In genomic region chr12:112955800-112956199, GRCm38 (mm10) we compare ENCODE assay signal across 8 mouse cellular contexts. TPM values are rescaled to one million over a fixed set of nuclear protein-coding genes. Genes with fewer than 3 reads are reported as not detected.
DNase-seq lines count a peak whose midpoint lies in the region; ATAC-seq lines count a peak whose summit lies in the region.

No protein-coding gene starts in this region.

- no peak overlapping the region for H3K4me2 ChIP-seq in liver, embryonic 15.5 days
- no peak overlapping the region for H3K4me2 ChIP-seq in neural tube, embryonic 14.5 days (ENCODE audit: low read depth, low read length)

- no peak overlapping the region for H3K27ac ChIP-seq in embryonic facial prominence, embryonic 10.5 days (replicated peaks)
- H3K27ac ChIP-seq in liver, embryonic 15.5 days (replicated peaks): no peak overlapping the region
- H3K27ac ChIP-seq in neural tube, embryonic 14.5 days (ENCODE audit: low read depth, low read length): no peak overlapping the region

- H3K9me3 ChIP-seq in embryonic facial prominence, embryonic 10.5 days: no peaks in the 10 kb centered on the region
- no peaks in the 10 kb centered on the region for H3K9me3 ChIP-seq in liver, embryonic 15.5 days (replicated peaks)
- no peaks in the 10 kb centered on the region for H3K9me3 ChIP-seq in neural tube, embryonic 14.5 days (ENCODE audit: control insufficient read depth, low read length)

- DNase-seq in CD8-positive naive resting alpha-beta T cell, adult 2 months (ENCODE audit: low read depth in 2 of 2, low spot score in 2 of 2): peak; percentile 68 to 79
- peak; percentile 74 for DNase-seq in adrenal gland, postnatal 25 days
- peak; percentile 77 for DNase-seq in embryonic facial prominence, embryonic 10.5 days (ENCODE audit: low spot score)
- DNase-seq in heart, adult 9 months (ENCODE audit: low spot score in 2 of 2): peak; percentile 56 to 78
- peak; percentile 83 for DNase-seq in kidney, postnatal 14 days
- DNase-seq in thymus, postnatal 10 days (ENCODE audit: low spot score in 2 of 2): peak; percentile 46 to 73

- peak; percentile 48 for ATAC-seq in liver, embryonic 15.5 days (ENCODE audit: insufficient read depth)
- ATAC-seq in neural tube, embryonic 14.5 days (ENCODE audit: low read depth): peak; percentile 18; the same call in 1 of the 2 replicates

- no peak overlapping the region for H3K4me3 ChIP-seq in embryonic facial prominence, embryonic 10.5 days
- H3K4me3 ChIP-seq in liver, embryonic 15.5 days (replicated peaks): no peak overlapping the region
- no peak overlapping the region for H3K4me3 ChIP-seq in neural tube, embryonic 14.5 days (ENCODE audit: low read depth, low read length)

- peaks cover 7% of the 10 kb centered on the region; the same call in 1 of the 2 replicates for H3K27me3 ChIP-seq in embryonic facial prominence, embryonic 10.5 days (replicated peaks; ENCODE audit: low read depth, poor library complexity, severe bottlenecking)
- peaks cover 28% of the 10 kb centered on the region for H3K27me3 ChIP-seq in liver, embryonic 15.5 days
- no peaks in the 10 kb centered on the region for H3K27me3 ChIP-seq in neural tube, embryonic 14.5 days (ENCODE audit: control insufficient read depth, insufficient read depth, low read length)

- no peak overlapping the region for H3K9ac ChIP-seq in liver, embryonic 15.5 days
- H3K9ac ChIP-seq in neural tube, embryonic 14.5 days (replicated peaks; ENCODE audit: low read depth, low read length): no peak overlapping the region

- H3K36me3 ChIP-seq in embryonic facial prominence, embryonic 10.5 days (replicated peaks): peaks cover 41% of the 10 kb centered on the region
- H3K36me3 ChIP-seq in liver, embryonic 15.5 days (replicated peaks): peaks cover 16% of the 10 kb centered on the region
- peaks cover 13% of the 10 kb centered on the region; the same call in 1 of the 2 replicates for H3K36me3 ChIP-seq in neural tube, embryonic 14.5 days (ENCODE audit: control insufficient read depth, insufficient read depth, low read length)

- 35% methylated on average over 4 of the region's 4 CpGs for WGBS in embryonic facial prominence, embryonic 10.5 days
- 33% methylated on average over 4 of the region's 4 CpGs for WGBS in liver, embryonic 15.5 days (ENCODE audit: insufficient replicate concordance)
- WGBS in neural tube, embryonic 14.5 days: 29% methylated on average over 4 of the region's 4 CpGs

- peaks cover 18% of the 10 kb centered on the region for H3K4me1 ChIP-seq in embryonic facial prominence, embryonic 10.5 days
- H3K4me1 ChIP-seq in liver, embryonic 15.5 days (replicated peaks): peaks cover 11% of the 10 kb centered on the region
- H3K4me1 ChIP-seq in neural tube, embryonic 14.5 days (ENCODE audit: control insufficient read depth, insufficient read depth, low read length): peaks cover 6% of the 10 kb centered on the region; the same call in 1 of the 2 replicates

RNA-seq across cellular contexts. Expression of gene Nudt14, which starts 13.9 kb away (rescaled TPM):
- total RNA-seq in adrenal gland, postnatal 25 days (2021): 26.6 and 40.7 TPM in 2 replicates
- 78.1 and 83.8 TPM in 2 replicates for polyA plus RNA-seq in embryonic facial prominence, embryonic 10.5 days (2016; fragmentation: Nextera tagmentation; extraction: Ambion mirVana)
- 14.1 and 14.3 TPM in 2 replicates for polyA plus RNA-seq in liver, embryonic 15.5 days (2015; fragmentation: Nextera tagmentation; extraction: Ambion mirVana)
- polyA plus RNA-seq in neural tube, embryonic 14.5 days (2014; fragmentation: Nextera tagmentation; extraction: Ambion mirVana): 57.1 and 64.1 TPM in 2 replicates

RNA-seq across cellular contexts. Expression of gene Btbd6, which starts 20.5 kb away (rescaled TPM):
- 21.7 and 26.8 TPM in 2 replicates for total RNA-seq in adrenal gland, postnatal 25 days (2021)
- 22.3 and 23.0 TPM in 2 replicates for polyA plus RNA-seq in embryonic facial prominence, embryonic 10.5 days (2016; fragmentation: Nextera tagmentation; extraction: Ambion mirVana)
- polyA plus RNA-seq in liver, embryonic 15.5 days (2015; fragmentation: Nextera tagmentation; extraction: Ambion mirVana): 5.5 and 5.8 TPM in 2 replicates
- polyA plus RNA-seq in neural tube, embryonic 14.5 days (2014; fragmentation: Nextera tagmentation; extraction: Ambion mirVana): 48.1 and 55.5 TPM in 2 replicates

RNA-seq across cellular contexts. Expression of gene Jag2, which starts 26.2 kb away (rescaled TPM):
- total RNA-seq in adrenal gland, postnatal 25 days (2021): 7.6 and 8.4 TPM in 2 replicates
- 4.8 and 5.3 TPM in 2 replicates for polyA plus RNA-seq in embryonic facial prominence, embryonic 10.5 days (2016; fragmentation: Nextera tagmentation; extraction: Ambion mirVana)
- 0.21 and 0.32 TPM in 2 replicates for polyA plus RNA-seq in liver, embryonic 15.5 days (2015; fragmentation: Nextera tagmentation; extraction: Ambion mirVana)
- polyA plus RNA-seq in neural tube, embryonic 14.5 days (2014; fragmentation: Nextera tagmentation; extraction: Ambion mirVana): 14.0 and 17.2 TPM in 2 replicates

RNA-seq across cellular contexts. Expression of gene Brf1, which starts 44.7 kb away (rescaled TPM):
- total RNA-seq in adrenal gland, postnatal 25 days (2021): 65.9 and 68.8 TPM in 2 replicates
- 59.8 and 60.9 TPM in 2 replicates for polyA plus RNA-seq in embryonic facial prominence, embryonic 10.5 days (2016; fragmentation: Nextera tagmentation; extraction: Ambion mirVana)
- 26.3 and 29.2 TPM in 2 replicates for polyA plus RNA-seq in liver, embryonic 15.5 days (2015; fragmentation: Nextera tagmentation; extraction: Ambion mirVana)
- polyA plus RNA-seq in neural tube, embryonic 14.5 days (2014; fragmentation: Nextera tagmentation; extraction: Ambion mirVana): 52.1 and 53.8 TPM in 2 replicates

RNA-seq across cellular contexts. Expression of gene Pacs2, which starts 58.5 kb away (rescaled TPM):
- total RNA-seq in adrenal gland, postnatal 25 days (2021): 45.6 and 55.5 TPM in 2 replicates
- 13.7 and 14.3 TPM in 2 replicates for polyA plus RNA-seq in embryonic facial prominence, embryonic 10.5 days (2016; fragmentation: Nextera tagmentation; extraction: Ambion mirVana)
- 6.1 and 6.7 TPM in 2 replicates for polyA plus RNA-seq in liver, embryonic 15.5 days (2015; fragmentation: Nextera tagmentation; extraction: Ambion mirVana)
- polyA plus RNA-seq in neural tube, embryonic 14.5 days (2014; fragmentation: Nextera tagmentation; extraction: Ambion mirVana): 23.0 and 29.4 TPM in 2 replicates
